Mouse (Mus musculus) forebrain, embryonic 11.5 days (tissue): ENCODE measurements around the gene Ap2b1. TPM values are rescaled to one million over a fixed set of nuclear protein-coding genes. Genes with fewer than 3 reads are reported as not detected.
A peak's percentile ranks its signal among the peaks of the same experiment; 100 is the strongest.
"Not testable (repeated sequence)": the region's sequence is repeated elsewhere in the genome, so short reads cannot be mapped to it uniquely, and the experiment has no call there.

Source experiments
- ATAC-seq: fragments of 200-750 bp; cut with Nextera tagmentation; replicated peaks from 2 replicates; pipeline ENCODE4 v1.8.0; 2017; ENCODE audit warnings: moderate TSS enrichment; ENCODE audit not compliant: low FRiP score
- DNase-seq: peaks from one replicate; pipeline ENCODE4 v3.0.0-alpha.2; 2017; ENCODE audit warnings: low spot score
- H3K27ac ChIP-seq: fragments of 300-500 bp; sonication (generic); 2 replicates; pipeline ENCODE4 v1.5.1; 2014; ENCODE audit warnings: low read depth, low read length
- H3K27me3 ChIP-seq: fragments of 300-500 bp; sonication (generic); 2 replicates; pipeline ENCODE4 v1.6.1; 2014; ENCODE audit warnings: mild to moderate bottlenecking, low read length, mixed read lengths; ENCODE audit not compliant: control insufficient read depth, insufficient read depth
- H3K36me3 ChIP-seq: fragments of 300-500 bp; sonication (generic); 2 replicates; pipeline ENCODE4 v1.6.1; 2014; ENCODE audit warnings: mild to moderate bottlenecking, low read length, moderate library complexity, mixed read lengths; ENCODE audit not compliant: control insufficient read depth, insufficient read depth
- H3K4me1 ChIP-seq: fragments of 300-500 bp; sonication (generic); replicated peaks from 2 replicates; pipeline ENCODE4 v1.6.1; 2014; ENCODE audit warnings: low read length, mixed read lengths; ENCODE audit not compliant: control insufficient read depth, insufficient read depth
- H3K4me2 ChIP-seq: fragments of 300-500 bp; sonication (generic); 2 replicates; pipeline ENCODE4 v1.6.1; 2014; ENCODE audit warnings: low read depth, mild to moderate bottlenecking, low read length, moderate library complexity, mixed read lengths; ENCODE audit not compliant: severe bottlenecking
- H3K4me3 ChIP-seq: fragments of 300-500 bp; sonication (generic); 2 replicates; pipeline ENCODE4 v1.5.1; 2014; ENCODE audit warnings: low read depth, low read length
- H3K9ac ChIP-seq: fragments of 300-500 bp; sonication (generic); 2 replicates; pipeline ENCODE4 v1.6.1; 2014; ENCODE audit warnings: low read length
- H3K9me3 ChIP-seq: fragments of 300-500 bp; sonication (generic); 2 replicates; pipeline ENCODE4 v1.6.1; 2016; ENCODE audit warnings: low read length, mixed read lengths; ENCODE audit not compliant: control insufficient read depth
- WGBS: fragments of 180-500 bp; shearing (Covaris S2); extraction: QIAGEN DNeasy Blood & Tissue Kit; methylation state at CpG from one replicate; pipeline ENCODE4 v1.1.7; 2014; 5-methylcytosine and 5-hydroxymethylcytosine counted together
- polyA plus RNA-seq: library from polyadenylated mRNA; unstranded; fragments of >200 nt; fragmentation: Nextera tagmentation; extraction: Ambion mirVana; gene quantifications from 2 replicates; pipeline ENCODE4 v1.2.1, GENCODE M21; 2014

Gene Ap2b1
- polyA plus RNA-seq = 108 and 110 TPM in 2 replicates

GRCm38 (mm10) chr11:83298225-83299195 lies at the start of gene Ap2b1:
Gene Ap2b1, plus strand, starts transcription at chr11:83299024.
- peak; percentile 95 for DNase-seq
- Histone ChIP-seq H3K36me3 (no peaks in the 10 kb centered on the region; the same call in 1 of the 2 replicates), H3K4me1 (peaks cover 4% of the 10 kb centered on the region), H3K9me3 (no peaks in the 10 kb centered on the region), H3K4me3 (peak within 1 kb of the TSS; percentile 73), H3K27me3 (no peaks in the 10 kb centered on the region), H3K27ac (peak within 1 kb of the TSS; percentile 83), H3K4me2 (peak within 1 kb of the TSS; percentile 79), H3K9ac (peak within 1 kb of the TSS; percentile 80)
- peak; percentile 91 for ATAC-seq
- 2% methylated on average over 56 of the region's 56 CpGs for WGBS

DNA sequence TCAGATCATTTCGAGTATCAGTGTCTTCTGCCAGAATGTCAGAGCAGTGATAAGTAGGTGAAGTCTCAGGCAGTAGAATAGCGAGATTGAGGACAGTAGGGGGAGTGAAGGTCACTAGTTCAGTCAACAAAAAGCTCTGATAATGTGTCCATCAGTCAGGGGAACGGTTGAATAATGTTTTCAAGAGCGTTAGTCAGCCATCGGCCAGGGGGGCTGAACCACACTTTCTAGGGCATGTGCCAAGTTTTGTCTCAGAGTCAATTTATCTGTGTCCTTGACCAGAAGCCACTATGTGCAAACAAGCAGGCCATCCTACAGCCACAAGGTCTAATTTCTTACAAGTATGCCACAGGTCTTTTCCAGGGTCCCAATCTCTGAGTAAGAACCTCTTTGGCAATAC lies 41.6 kb upstream of the Ap2b1 start:
- H3K4me1 ChIP-seq, DNase-seq, H3K27me3 ChIP-seq, H3K36me3 ChIP-seq, H3K27ac ChIP-seq, ATAC-seq, H3K9me3 ChIP-seq, H3K4me2 ChIP-seq, H3K4me3 ChIP-seq, H3K9ac ChIP-seq: not testable (repeated sequence)
- WGBS = 80% methylated on average over 5 of the region's 5 CpGs

DNA sequence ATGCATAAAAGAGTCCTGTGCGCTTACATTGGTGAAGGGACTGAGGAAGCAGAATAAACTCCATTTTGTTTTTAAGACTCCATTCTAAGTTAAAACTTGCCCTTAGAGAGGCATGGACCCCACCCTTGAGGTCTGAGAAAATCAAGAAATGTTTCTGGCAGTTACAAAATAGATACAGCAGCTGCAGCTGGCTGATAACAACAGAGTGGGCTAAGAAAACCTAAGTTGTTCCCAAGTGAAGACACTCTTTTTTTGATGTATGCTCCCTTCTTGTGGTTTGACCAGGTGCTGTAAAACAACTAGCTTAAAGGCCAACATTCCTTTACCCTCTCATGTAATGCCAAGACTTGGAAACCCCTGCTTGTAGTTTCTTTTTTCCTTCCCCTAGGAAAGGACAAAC lies 36.2 kb upstream of the Ap2b1 start:
- no peak for ATAC-seq
- Histone ChIP-seq H3K9ac (no peak overlapping the region), H3K36me3 (no peaks in the 10 kb centered on the region), H3K9me3 (no peaks in the 10 kb centered on the region), H3K4me1 (no peaks in the 10 kb centered on the region), H3K4me2 (no peak overlapping the region), H3K27me3 (no peaks in the 10 kb centered on the region), H3K27ac (no peak overlapping the region), H3K4me3 (no peak overlapping the region)
- DNase-seq = no peak
- WGBS = 91% methylated on average over 1 of the region's 1 CpGs

GRCm38 (mm10) chr11:83263146-83263545 lies 35.7 kb upstream of the Ap2b1 start:
- no peak overlapping the region for H3K9ac ChIP-seq
- DNase-seq (no peak), ATAC-seq (no peak)
- no peak overlapping the region for H3K4me3 ChIP-seq
- H3K4me1 ChIP-seq = no peaks in the 10 kb centered on the region
- H3K4me2 ChIP-seq = no peak overlapping the region
- 60% methylated on average over 3 of the region's 3 CpGs for WGBS
- H3K36me3 ChIP-seq = no peaks in the 10 kb centered on the region
- H3K27me3 ChIP-seq = no peaks in the 10 kb centered on the region
- H3K27ac ChIP-seq = no peak overlapping the region
- H3K9me3 ChIP-seq = no peaks in the 10 kb centered on the region

DNA sequence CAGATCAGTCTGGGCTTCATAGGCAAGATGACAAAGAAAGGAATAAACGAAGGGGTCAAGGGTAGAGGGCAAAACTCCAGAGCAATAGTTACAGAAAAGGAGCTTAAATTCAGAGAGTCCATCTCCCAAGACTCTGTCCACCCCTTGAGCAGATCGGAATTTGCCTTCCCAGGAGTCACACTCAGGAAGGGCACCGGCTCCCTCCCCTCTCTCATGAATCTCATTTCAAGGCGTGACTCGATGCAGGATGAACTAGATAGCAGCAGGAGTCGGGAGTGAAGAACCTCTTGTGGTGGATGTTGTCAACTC lies 28.0 kb upstream of the Ap2b1 start:
- under 1% methylated on average over 6 of the region's 6 CpGs for WGBS
- Histone ChIP-seq H3K4me1 (no peaks in the 10 kb centered on the region), H3K4me3 (peak overlapping the region; percentile 34), H3K9me3 (no peaks in the 10 kb centered on the region), H3K36me3 (no peaks in the 10 kb centered on the region), H3K27me3 (no peaks in the 10 kb centered on the region), H3K9ac (peak overlapping the region; percentile 62), H3K27ac (no peak overlapping the region), H3K4me2 (peak overlapping the region; percentile 54)
- ATAC-seq (peak; percentile 66), DNase-seq (no peak)

DNA sequence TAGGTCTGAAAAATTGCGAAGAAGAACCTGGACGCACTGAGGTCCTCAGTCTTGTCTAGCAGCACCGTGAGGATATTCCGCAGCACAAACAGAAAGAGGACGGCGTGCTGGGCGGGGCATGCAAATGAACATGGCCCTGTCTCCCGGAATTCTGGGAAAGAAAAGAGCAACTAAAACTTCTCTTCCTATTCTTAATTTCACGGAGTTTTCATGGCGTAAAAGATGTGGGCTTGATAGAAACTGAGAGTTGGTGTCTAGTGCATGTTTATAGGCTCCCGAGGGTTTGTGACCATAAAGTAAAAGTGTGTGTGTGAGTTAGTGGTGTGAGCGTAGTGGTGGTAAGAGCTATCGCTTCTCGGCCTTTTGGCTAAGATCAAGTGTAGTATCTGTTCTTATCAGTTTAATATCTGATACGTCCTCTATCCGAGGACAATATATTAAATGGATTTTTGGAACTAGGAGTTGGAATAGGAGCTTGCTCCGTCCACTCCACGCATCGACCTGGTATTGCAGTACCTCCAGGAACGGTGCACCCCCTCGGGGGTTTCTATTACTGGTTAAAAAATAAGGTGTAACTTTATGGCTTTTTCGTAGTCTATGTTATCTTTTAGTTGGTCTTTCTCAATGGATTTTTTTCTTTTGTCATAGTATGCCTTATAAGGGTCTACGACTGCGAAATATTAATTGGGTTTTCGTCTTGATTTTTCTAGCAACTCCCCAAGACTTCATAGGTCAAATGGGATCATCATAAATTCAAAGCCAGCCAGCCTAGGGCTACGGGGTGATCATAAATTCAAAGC lies 27.5 kb upstream of the Ap2b1 start:
- Histone ChIP-seq H3K4me1 (no peaks in the 10 kb centered on the region), H3K9ac (peak overlapping the region; percentile 62), H3K4me2 (peak overlapping the region; percentile 54), H3K4me3 (peak overlapping the region; percentile 34), H3K27ac (peak overlapping the region; percentile 46; the same call in 1 of the 2 replicates), H3K9me3 (no peaks in the 10 kb centered on the region), H3K27me3 (no peaks in the 10 kb centered on the region), H3K36me3 (no peaks in the 10 kb centered on the region)
- under 1% methylated on average over 26 of the region's 26 CpGs for WGBS
- DNase-seq = peak; percentile 87
- ATAC-seq = peak; percentile 90

- no peak overlapping the region for H3K4me2 ChIP-seq
- no peaks in the 10 kb centered on the region for H3K4me1 ChIP-seq
- H3K36me3 ChIP-seq = no peaks in the 10 kb centered on the region
- WGBS = 21% methylated on average over 2 of the region's 2 CpGs
- no peak; the same call in 1 of the 2 replicates for ATAC-seq
- DNase-seq = no peak
- H3K4me3 ChIP-seq = no peak overlapping the region
- H3K27ac ChIP-seq = 0 out of 2 replicates have a peak overlapping the region, but pooled peaks have one; percentile 46
- H3K27me3 ChIP-seq = no peaks in the 10 kb centered on the region
- no peaks in the 10 kb centered on the region for H3K9me3 ChIP-seq
- H3K9ac ChIP-seq = no peak overlapping the region
These were observed 26.6 kb upstream of the Ap2b1 start for GRCm38 (mm10) chr11:83271951-83272843.

- Histone ChIP-seq H3K4me3 (no peak overlapping the region), H3K36me3 (no peaks in the 10 kb centered on the region), H3K9me3 (no peaks in the 10 kb centered on the region), H3K9ac (no peak overlapping the region), H3K27ac (no peak overlapping the region), H3K4me1 (no peaks in the 10 kb centered on the region), H3K27me3 (no peaks in the 10 kb centered on the region), H3K4me2 (no peak overlapping the region)
- ATAC-seq (no peak), DNase-seq (no peak)
- WGBS = 77% methylated on average over 7 of the region's 7 CpGs
These were observed 22.6 kb upstream of the Ap2b1 start for GRCm38 (mm10) chr11:83276251-83276650.
